Mouse (Mus musculus): ENCODE data around the gene Emilin3. TPM values are rescaled to one million over a fixed set of nuclear protein-coding genes. Genes with fewer than 3 reads are reported as not detected.

Emilin3 gene
- polyA plus RNA-seq, 1 experiment: 0.70 TPM

DNA sequence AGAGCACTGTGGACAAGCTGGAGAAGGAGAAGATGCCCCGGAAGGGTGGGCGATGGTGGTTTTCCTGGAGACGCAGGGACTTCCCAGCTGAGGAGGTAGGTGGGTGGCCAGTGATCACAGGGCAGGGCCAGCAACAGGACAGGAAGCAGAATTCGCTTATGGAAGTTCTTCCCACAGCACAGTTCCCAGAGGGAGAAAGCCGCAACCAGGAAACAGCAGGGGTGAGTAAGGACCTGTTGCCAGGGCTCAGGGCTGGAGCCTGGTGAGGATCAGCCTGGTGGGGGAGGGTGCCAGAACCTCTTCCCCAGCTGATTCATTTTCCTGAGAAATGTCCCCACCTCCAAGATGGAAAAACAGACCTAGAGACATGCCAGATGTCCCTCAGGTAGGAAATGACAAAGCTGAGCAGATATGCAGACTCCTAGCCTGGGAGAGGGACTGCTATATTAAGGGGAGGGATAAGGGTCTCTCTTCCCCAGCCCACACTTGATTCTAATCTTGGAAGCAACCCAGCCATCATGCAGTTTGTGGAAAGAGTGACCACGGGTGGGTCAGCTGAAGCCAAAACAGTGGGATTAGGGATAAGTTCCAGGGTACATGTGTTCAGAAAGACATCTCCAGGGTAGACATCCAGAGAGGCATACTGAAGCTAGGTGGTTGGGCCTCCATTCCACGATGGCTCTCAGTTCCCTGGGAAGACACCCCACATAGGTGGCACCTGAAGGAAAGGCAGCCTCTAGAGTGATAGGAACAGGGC, 10.3 kb downstream of the Emilin3 start:
- no peak for TF ChIP-seq POLR2A (IDR thresholded peaks at IDR 0.05; ENCODE audit: insufficient read depth, low read length)
- no peak for TF ChIP-seq EP300 (IDR thresholded peaks at IDR 0.05; ENCODE audit: insufficient read depth, low read depth, low read length)
- no peaks in the 10 kb centered on the region for H3K36me3 ChIP-seq (ENCODE audit: control insufficient read depth, insufficient read depth, low read length, poor library complexity, severe bottlenecking)
- H3K9me3 ChIP-seq (replicated peaks; ENCODE audit: control insufficient read depth, insufficient read depth, low read length, poor library complexity, severe bottlenecking): no peaks in the 10 kb centered on the region
- no peaks in the 10 kb centered on the region for H3K4me1 ChIP-seq (ENCODE audit: control insufficient read depth, insufficient read depth, low read length)
- H3K27ac ChIP-seq (ENCODE audit: insufficient read depth, low read length): no peak overlapping the region
- H3K4me3 ChIP-seq (ENCODE audit: low read depth, low read length): no peak overlapping the region
- H3K27me3 ChIP-seq (ENCODE audit: control insufficient read depth, insufficient read depth, low read length, poor library complexity, severe bottlenecking): no peaks in the 10 kb centered on the region
- H3K9ac ChIP-seq (ENCODE audit: low read depth, poor library complexity, severe bottlenecking): no peak overlapping the region

DNA sequence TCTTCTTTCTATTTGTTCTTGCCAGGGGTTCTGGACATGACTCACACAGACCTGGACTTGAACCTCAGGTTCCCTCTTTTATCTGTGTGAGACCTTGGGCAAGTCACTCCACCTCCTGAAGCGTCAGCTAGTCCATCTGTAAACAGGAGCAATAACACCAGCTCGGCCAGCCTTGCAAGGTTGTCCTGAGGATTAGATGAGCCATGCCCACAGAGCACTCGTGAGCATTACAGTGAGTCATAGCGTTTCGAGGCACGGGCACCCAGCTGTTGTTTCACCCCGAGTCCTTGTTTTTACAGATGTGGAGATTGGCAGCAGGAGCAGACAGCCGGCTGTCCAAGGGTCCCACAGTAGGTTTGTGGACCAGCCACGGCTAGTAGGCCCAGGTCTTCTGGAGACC, 20.4 kb downstream of the Emilin3 start:
- H3K36me3 ChIP-seq (ENCODE audit: control insufficient read depth, insufficient read depth, low read length, poor library complexity, severe bottlenecking): no peaks in the 10 kb centered on the region
- H3K9ac ChIP-seq (ENCODE audit: low read depth, poor library complexity, severe bottlenecking): no peak overlapping the region
- no peak for TF ChIP-seq CTCF (IDR thresholded peaks at IDR 0.05; ENCODE audit: low read depth, low read length)
- H3K27me3 ChIP-seq (ENCODE audit: control insufficient read depth, insufficient read depth, low read length, poor library complexity, severe bottlenecking): no peaks in the 10 kb centered on the region
- H3K4me3 ChIP-seq (ENCODE audit: low read depth, low read length): no peak overlapping the region
- no peak overlapping the region for H3K27ac ChIP-seq (ENCODE audit: insufficient read depth, low read length)
- H3K4me1 ChIP-seq (ENCODE audit: control insufficient read depth, insufficient read depth, low read length): no peaks in the 10 kb centered on the region
- H3K9me3 ChIP-seq (replicated peaks; ENCODE audit: control insufficient read depth, insufficient read depth, low read length, poor library complexity, severe bottlenecking): no peaks in the 10 kb centered on the region

DNA sequence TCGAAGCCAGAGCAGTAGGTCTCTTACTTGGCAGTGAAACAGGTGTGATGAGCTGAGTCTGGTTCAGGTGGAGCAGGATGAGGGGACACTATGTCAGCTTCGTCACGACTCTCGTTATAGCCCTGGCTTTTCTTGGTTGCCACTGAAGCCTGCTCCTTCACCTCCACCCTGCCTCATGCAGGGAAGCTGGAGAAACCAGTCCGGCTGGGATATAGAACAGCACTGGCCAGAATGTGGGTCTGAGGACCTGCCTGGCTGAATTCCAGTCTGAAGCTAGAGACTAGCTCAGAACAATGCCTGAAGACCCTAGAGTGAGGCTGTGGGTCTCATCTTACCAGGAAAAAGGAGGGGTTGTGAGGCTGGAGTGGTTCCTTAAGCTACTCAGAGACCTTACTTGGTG, 21.1 kb downstream of the Emilin3 start:
- TF ChIP-seq POLR2A (IDR thresholded peaks at IDR 0.05; ENCODE audit: insufficient read depth, low read length) (no peak), CTCF (IDR thresholded peaks at IDR 0.05; ENCODE audit: low read depth, low read length) (no peak), EP300 (IDR thresholded peaks at IDR 0.05; ENCODE audit: insufficient read depth, low read depth, low read length) (no peak)
- H3K9ac ChIP-seq (ENCODE audit: low read depth, poor library complexity, severe bottlenecking): no peak overlapping the region
- no peaks in the 10 kb centered on the region for H3K9me3 ChIP-seq (replicated peaks; ENCODE audit: control insufficient read depth, insufficient read depth, low read length, poor library complexity, severe bottlenecking)
- no peak overlapping the region for H3K27ac ChIP-seq (ENCODE audit: insufficient read depth, low read length)
- H3K36me3 ChIP-seq (ENCODE audit: control insufficient read depth, insufficient read depth, low read length, poor library complexity, severe bottlenecking): no peaks in the 10 kb centered on the region
- no peaks in the 10 kb centered on the region for H3K27me3 ChIP-seq (ENCODE audit: control insufficient read depth, insufficient read depth, low read length, poor library complexity, severe bottlenecking)
- no peaks in the 10 kb centered on the region for H3K4me1 ChIP-seq (ENCODE audit: control insufficient read depth, insufficient read depth, low read length)
- no peak overlapping the region for H3K4me3 ChIP-seq (ENCODE audit: low read depth, low read length)

DNA sequence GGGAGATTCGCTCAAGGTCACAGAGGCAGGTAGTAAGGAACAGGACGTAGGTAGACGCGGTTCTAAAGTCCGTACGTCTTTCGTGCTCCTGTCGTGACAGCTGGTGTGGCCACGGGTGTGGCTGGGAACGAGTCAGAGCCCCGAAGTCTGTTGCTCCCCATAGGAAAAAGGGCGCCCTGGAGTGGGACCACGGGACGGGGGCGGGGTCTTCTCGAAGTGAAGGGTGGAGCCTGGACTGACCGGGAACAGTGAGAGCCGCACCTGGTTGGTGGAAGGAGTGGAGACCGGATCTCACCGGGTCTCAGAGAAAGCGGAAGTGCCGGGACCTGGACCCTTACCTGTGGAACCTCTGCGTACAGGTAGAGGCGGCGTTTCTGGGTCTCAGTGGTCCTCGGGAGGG, 24.3 kb downstream of the Emilin3 start:
- no peak for TF ChIP-seq CTCF (IDR thresholded peaks at IDR 0.05; ENCODE audit: low read depth, low read length)
- peak; percentile 55 for TF ChIP-seq POLR2A (IDR thresholded peaks at IDR 0.05; ENCODE audit: insufficient read depth, low read length)
- no peaks in the 10 kb centered on the region for H3K36me3 ChIP-seq (ENCODE audit: control insufficient read depth, insufficient read depth, low read length, poor library complexity, severe bottlenecking)
- H3K4me3 ChIP-seq (ENCODE audit: low read depth, low read length): peak overlapping the region; percentile 87
- H3K4me1 ChIP-seq (ENCODE audit: control insufficient read depth, insufficient read depth, low read length): no peaks in the 10 kb centered on the region
- no peak overlapping the region for H3K27ac ChIP-seq (ENCODE audit: insufficient read depth, low read length)
- H3K9ac ChIP-seq (ENCODE audit: low read depth, poor library complexity, severe bottlenecking): peak overlapping the region; percentile 53
- no peaks in the 10 kb centered on the region for H3K27me3 ChIP-seq (ENCODE audit: control insufficient read depth, insufficient read depth, low read length, poor library complexity, severe bottlenecking)
- H3K9me3 ChIP-seq (replicated peaks; ENCODE audit: control insufficient read depth, insufficient read depth, low read length, poor library complexity, severe bottlenecking): no peaks in the 10 kb centered on the region

DNA sequence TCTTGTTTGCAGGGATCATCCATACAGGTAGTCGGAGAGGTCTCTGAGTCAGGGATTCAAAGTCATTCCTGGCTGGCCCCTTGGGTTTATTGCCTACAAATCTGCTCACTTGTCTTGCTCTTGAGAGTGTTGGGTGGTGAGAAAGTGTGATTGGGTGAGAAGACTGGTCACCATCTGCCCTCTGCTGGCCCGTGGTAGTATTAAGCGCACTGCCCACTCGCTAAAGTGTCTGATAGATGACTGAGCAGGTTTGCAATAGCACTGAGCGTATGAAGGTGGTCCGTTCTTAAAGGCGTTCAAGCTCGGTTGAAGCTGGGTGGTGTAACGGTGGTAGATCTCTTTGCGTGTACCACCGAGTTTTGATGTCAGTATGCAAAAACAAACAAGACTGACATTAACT, 24.8 kb downstream of the Emilin3 start:
- no peak overlapping the region for H3K27ac ChIP-seq (ENCODE audit: insufficient read depth, low read length)
- H3K27me3 ChIP-seq (ENCODE audit: control insufficient read depth, insufficient read depth, low read length, poor library complexity, severe bottlenecking): no peaks in the 10 kb centered on the region
- H3K9ac ChIP-seq (ENCODE audit: low read depth, poor library complexity, severe bottlenecking): peak overlapping the region; percentile 53
- H3K9me3 ChIP-seq (replicated peaks; ENCODE audit: control insufficient read depth, insufficient read depth, low read length, poor library complexity, severe bottlenecking): no peaks in the 10 kb centered on the region
- TF ChIP-seq POLR2A (IDR thresholded peaks at IDR 0.05; ENCODE audit: insufficient read depth, low read length) (no peak), EP300 (IDR thresholded peaks at IDR 0.05; ENCODE audit: insufficient read depth, low read depth, low read length) (no peak), CTCF (IDR thresholded peaks at IDR 0.05; ENCODE audit: low read depth, low read length) (peak; percentile 87)
- no peaks in the 10 kb centered on the region for H3K36me3 ChIP-seq (ENCODE audit: control insufficient read depth, insufficient read depth, low read length, poor library complexity, severe bottlenecking)
- no peaks in the 10 kb centered on the region for H3K4me1 ChIP-seq (ENCODE audit: control insufficient read depth, insufficient read depth, low read length)
- H3K4me3 ChIP-seq (ENCODE audit: low read depth, low read length): peak overlapping the region; percentile 87

DNA sequence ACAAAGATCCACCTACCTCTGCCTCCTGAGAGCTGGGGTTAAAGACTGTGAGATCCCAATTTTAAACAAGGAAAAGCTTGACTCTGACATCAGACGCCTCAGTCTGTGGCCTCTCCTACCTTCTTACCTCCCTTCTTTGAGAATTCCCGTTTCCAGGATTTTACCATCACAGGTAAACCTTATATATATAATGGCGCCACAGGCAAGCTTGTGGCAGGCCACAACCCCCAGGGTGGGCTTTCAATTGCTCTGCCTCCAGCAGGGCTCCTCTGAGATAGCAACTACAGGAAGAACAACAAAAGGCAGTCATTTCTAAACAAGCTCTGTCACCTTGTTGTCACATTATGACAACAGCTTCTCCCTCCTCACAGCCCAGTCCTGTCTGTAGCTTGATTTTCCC, 25.9 kb downstream of the Emilin3 start:
- no peak overlapping the region for H3K9ac ChIP-seq (ENCODE audit: low read depth, poor library complexity, severe bottlenecking)
- H3K27me3 ChIP-seq (ENCODE audit: control insufficient read depth, insufficient read depth, low read length, poor library complexity, severe bottlenecking): no peaks in the 10 kb centered on the region
- H3K9me3 ChIP-seq (replicated peaks; ENCODE audit: control insufficient read depth, insufficient read depth, low read length, poor library complexity, severe bottlenecking): no peaks in the 10 kb centered on the region
- no peak for TF ChIP-seq EP300 (IDR thresholded peaks at IDR 0.05; ENCODE audit: insufficient read depth, low read depth, low read length)
- TF ChIP-seq POLR2A (IDR thresholded peaks at IDR 0.05; ENCODE audit: insufficient read depth, low read length): no peak
- TF ChIP-seq CTCF (IDR thresholded peaks at IDR 0.05; ENCODE audit: low read depth, low read length): no peak
- H3K4me1 ChIP-seq (ENCODE audit: control insufficient read depth, insufficient read depth, low read length): no peaks in the 10 kb centered on the region
- no peak overlapping the region for H3K4me3 ChIP-seq (ENCODE audit: low read depth, low read length)
- H3K27ac ChIP-seq (ENCODE audit: insufficient read depth, low read length): no peak overlapping the region
- no peaks in the 10 kb centered on the region for H3K36me3 ChIP-seq (ENCODE audit: control insufficient read depth, insufficient read depth, low read length, poor library complexity, severe bottlenecking)

Measured in ES-Bruce4 (cell line).